Mouse (Mus musculus): ENCODE results near the gene Foxa1.

GRCm38 (mm10) chr12:57537791-57538587 lies 8.7 kb downstream of the Foxa1 start:
- TF ChIP-seq CTCF (IDR thresholded peaks at IDR 0.05 in 2 of 3, conservative IDR thresholded peaks at IDR 0.05 in 1 of 3; ENCODE audit: control insufficient read depth in 1 of 3, insufficient read depth in 1 of 3, low read depth in 2 of 3, low read length in 3 of 3, poor library complexity in 1 of 3, severe bottlenecking in 1 of 3) = no peak
- TF ChIP-seq POLR2A (IDR thresholded peaks at IDR 0.05; ENCODE audit: control insufficient read depth in 1 of 2, insufficient read depth in 1 of 2, low read depth in 1 of 2, low read length in 2 of 2, poor library complexity in 1 of 2) = no peak

Measured in MEL (cell line).